Mouse (Mus musculus): ENCODE data around the gene Snx10.
"Not testable (repeated sequence)": the region's sequence is repeated elsewhere in the genome, so short reads cannot be mapped to it uniquely, and the experiment has no call there.

Snx10 gene

GRCm38 (mm10) chr6:51523807-51524320, at the start of gene Snx10:
Gene Snx10, plus strand, starts transcription at chr6:51523901.
- peak; percentile 59 for DNase-seq (ENCODE audit: low read depth)

- DNase-seq (ENCODE audit: low read depth): no peak
Measured at GRCm38 (mm10) chr6:51479136-51479731, 44.5 kb upstream of the Snx10 start.

- DNase-seq (ENCODE audit: low read depth): no peak
Measured at GRCm38 (mm10) chr6:51481548-51481947, 42.2 kb upstream of the Snx10 start.

GRCm38 (mm10) chr6:51483861-51484260, 39.8 kb upstream of the Snx10 start:
- no peak for DNase-seq (ENCODE audit: low read depth)

GRCm38 (mm10) chr6:51484556-51484955, 39.1 kb upstream of the Snx10 start:
- not testable (repeated sequence) for DNase-seq (ENCODE audit: low read depth)

- DNase-seq (ENCODE audit: low read depth): peak; percentile 91
Measured at GRCm38 (mm10) chr6:51485646-51486045, 38.1 kb upstream of the Snx10 start.

- peak; percentile 79 for DNase-seq (ENCODE audit: low read depth)
Measured at GRCm38 (mm10) chr6:51486076-51486710, 37.5 kb upstream of the Snx10 start.

- DNase-seq (ENCODE audit: low read depth): no peak
Measured at GRCm38 (mm10) chr6:51486731-51487130, 37.0 kb upstream of the Snx10 start.

- DNase-seq (ENCODE audit: low read depth): no peak
Measured at GRCm38 (mm10) chr6:51489787-51490186, 33.9 kb upstream of the Snx10 start.

GRCm38 (mm10) chr6:51497321-51498111, 26.2 kb upstream of the Snx10 start:
- no peak for DNase-seq (ENCODE audit: low read depth)

GRCm38 (mm10) chr6:51505671-51506070, 18.0 kb upstream of the Snx10 start:
- DNase-seq (ENCODE audit: low read depth): no peak

GRCm38 (mm10) chr6:51507556-51507955, 16.1 kb upstream of the Snx10 start:
- DNase-seq (ENCODE audit: low read depth): no peak

GRCm38 (mm10) chr6:51508750-51509648, 14.7 kb upstream of the Snx10 start:
- DNase-seq (ENCODE audit: low read depth): peak; percentile 89

- DNase-seq (ENCODE audit: low read depth): peak; percentile 89
Measured at GRCm38 (mm10) chr6:51510094-51510493, 13.6 kb upstream of the Snx10 start.

- no peak for DNase-seq (ENCODE audit: low read depth)
Measured at GRCm38 (mm10) chr6:51510946-51511345, 12.8 kb upstream of the Snx10 start.

- no peak for DNase-seq (ENCODE audit: low read depth)
Measured at GRCm38 (mm10) chr6:51513745-51514144, 10.0 kb upstream of the Snx10 start.

- no peak for DNase-seq (ENCODE audit: low read depth)
Measured at GRCm38 (mm10) chr6:51514860-51515259, 8.8 kb upstream of the Snx10 start.

GRCm38 (mm10) chr6:51523310-51523709, 391 bp upstream of the Snx10 start:
- DNase-seq (ENCODE audit: low read depth): peak; percentile 52

- DNase-seq (ENCODE audit: low read depth): peak; percentile 85
Measured at GRCm38 (mm10) chr6:51524321-51524931, 725 bp downstream of the Snx10 start.

GRCm38 (mm10) chr6:51525001-51525400, 1.3 kb downstream of the Snx10 start:
- peak; percentile 63 for DNase-seq (ENCODE audit: low read depth)

GRCm38 (mm10) chr6:51529457-51529856, 5.8 kb downstream of the Snx10 start:
- peak; percentile 36 for DNase-seq (ENCODE audit: low read depth)

Data from 416B (cell line).